Mouse (Mus musculus): ENCODE measurements at regions not wholly inside any gene's neighbourhood (a gene's known extent, or its start where the extent isn't known, plus 50 kb on each side); places are given as distances from the start of the nearest gene placed in this dataset.

GRCm38 (mm10) chr14:60528520-60528919 lies 105.3 kb upstream of the Spata13 start:
- TF ChIP-seq GATA1 (IDR thresholded peaks at IDR 0.05; ENCODE audit: low read length) (no peak), TAL1 (IDR thresholded peaks at IDR 0.05; ENCODE audit: low read length) (no peak)

Data from erythroblast, embryonic 14.5 days (primary cell).